Mouse (Mus musculus) regulatory T cell (primary cell): ENCODE measurements at regions not wholly inside any gene's neighbourhood (a gene's known extent, or its start where the extent isn't known, plus 50 kb on each side); places are given as distances from the start of the nearest gene placed in this dataset.

Experiments used
- in situ Hi-C: fragments of 300-600 bp; cut with MboI, MseI; formaldehyde crosslinking; loops from one replicate; pipeline ENCODE4 v1.15.1; 2025; ENCODE audit warnings: high pct_unique_total_duplicates

DNA sequence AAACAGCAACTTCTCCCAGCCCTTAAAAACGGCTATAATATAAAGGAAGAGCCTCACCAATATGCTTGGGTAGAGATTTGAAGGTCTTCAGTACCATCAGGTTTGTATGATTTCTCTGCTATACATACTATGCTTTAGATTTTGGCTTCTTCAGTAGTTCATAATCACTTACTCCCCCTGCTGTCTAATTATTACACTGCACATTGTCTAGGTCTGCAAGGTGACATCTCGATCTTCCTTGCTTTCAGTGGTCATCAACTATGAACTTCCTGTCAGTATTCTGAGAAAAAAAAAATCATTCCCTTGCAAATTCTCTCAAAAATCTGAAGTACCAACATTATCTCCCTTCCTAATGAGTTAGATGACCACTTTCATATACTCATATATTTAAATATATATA is 225.4 kb upstream of the Galnt5 start:
- in situ Hi-C loops: no loop called here

DNA sequence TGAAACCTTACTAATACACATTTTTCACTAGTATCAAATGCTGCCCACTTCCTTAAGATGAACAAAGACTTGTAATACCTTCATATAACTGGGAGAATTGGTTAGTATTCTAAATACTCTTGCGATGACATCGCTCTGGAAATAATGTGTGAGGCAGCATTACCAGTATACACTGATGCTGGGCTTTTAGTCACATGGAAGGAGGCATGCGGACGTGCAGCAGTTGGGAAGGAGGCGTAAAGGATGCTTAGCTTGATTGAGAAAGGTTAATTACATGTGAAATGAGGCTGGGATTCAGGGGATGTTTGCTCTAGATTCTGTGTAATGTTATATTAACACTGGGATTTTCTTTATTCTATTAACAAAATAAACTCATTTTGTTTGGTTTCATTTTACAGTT is 221.5 kb upstream of the Galnt5 start:
- in situ Hi-C loops: no loop called here

DNA sequence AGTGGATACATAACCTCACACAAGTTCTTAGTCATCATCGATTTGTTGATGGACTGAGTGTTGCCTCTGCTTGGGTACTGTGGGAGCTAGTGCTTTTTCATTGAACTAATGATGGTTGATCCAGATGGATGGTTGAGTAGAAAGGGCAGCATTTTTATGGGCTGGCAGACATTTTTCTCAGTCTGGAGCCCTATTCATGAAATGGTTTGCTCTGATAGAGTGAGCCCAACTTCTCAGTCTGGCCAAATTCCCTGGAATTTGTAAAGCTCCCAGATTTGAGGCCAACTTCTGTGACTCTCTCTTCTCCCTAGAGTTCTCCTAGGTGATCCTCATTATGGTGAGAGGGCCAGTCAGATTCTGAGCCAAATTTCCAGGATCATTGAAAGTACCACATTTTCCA is 216.8 kb upstream of the Galnt5 start:
- in situ Hi-C loops: no loop called here

DNA sequence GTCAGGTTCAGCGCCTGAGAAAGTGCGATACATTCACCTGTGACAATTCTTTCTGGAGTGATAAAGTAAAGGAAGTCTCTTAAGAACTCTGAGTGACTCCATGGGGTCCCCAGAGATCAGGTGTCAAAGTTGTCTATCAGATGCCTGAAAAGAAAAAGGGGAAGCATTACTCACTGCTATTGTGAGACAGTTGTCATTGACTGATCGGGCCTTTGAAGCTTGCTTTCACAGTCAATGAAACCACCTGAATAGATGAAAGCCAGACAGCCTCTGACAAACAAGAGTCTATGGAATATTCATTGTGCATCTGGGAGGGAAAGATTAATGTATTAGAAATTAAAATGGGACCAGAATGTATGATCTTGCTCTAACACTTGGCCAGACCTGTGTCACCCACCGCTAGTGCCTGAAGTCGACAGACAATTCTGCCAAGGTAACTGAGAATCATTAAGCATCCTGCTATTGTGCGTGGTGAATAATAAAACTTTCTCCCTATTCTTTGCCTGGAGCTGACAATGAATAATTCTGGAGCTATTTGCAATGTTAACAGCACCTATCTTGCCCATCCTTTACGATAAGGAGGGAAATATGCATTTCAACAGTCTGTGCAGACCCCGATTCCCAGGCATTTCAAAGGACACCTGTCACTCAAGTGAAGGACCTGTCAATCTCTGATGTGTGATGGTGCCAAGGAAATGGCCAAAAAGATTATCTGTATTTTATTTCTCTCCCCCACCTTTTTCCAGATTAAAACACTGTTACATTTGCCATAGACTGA is 204.0 kb upstream of the Galnt5 start:
- in situ Hi-C loops: no loop called here

DNA sequence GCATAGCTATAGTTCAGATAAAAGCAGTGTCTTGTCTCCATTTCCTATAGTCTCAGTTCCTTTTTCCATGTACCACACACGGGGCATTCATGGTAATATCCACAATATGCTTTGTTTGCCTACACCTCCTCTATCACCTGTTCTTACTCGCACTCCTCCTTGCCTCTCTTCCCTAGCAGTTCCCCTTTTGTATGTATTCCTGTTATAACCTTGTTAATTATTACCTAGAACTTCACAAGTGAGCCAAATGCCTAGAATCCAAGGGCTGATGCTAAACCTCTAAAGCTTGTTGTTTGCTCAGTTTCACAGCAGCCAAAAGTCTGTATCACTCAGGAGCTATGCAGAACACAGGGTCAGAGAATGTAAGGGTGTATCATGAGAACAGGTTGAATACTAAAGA is 198.4 kb upstream of the Galnt5 start:
- in situ Hi-C loops: no loop called here

- in situ Hi-C loops: no loop called here
Observed at GRCm38 (mm10) chr2:57807911-57808310, 189.8 kb upstream of the Galnt5 start.

DNA sequence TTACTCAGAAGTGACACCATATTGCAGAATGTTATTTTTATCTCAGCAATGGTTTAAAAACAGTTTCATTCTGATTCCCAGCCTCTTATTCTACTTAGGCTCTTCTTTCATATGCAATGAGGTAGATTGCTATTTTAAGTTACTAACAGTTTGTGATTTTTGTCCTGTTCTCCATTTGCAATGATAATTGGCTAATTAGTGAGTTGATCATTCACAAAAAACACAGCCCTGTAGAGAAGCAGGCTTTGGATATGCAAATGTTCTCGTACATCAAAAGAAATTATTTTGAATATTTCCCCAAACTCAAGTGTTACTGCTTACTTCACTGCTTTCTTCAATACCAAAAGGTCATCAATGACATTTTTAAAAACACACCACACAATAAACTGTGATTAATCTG is 184.7 kb upstream of the Galnt5 start:
- in situ Hi-C loops: no loop called here

GRCm38 (mm10) chr2:57820343-57820742 is 177.3 kb upstream of the Galnt5 start:
- in situ Hi-C loops: no loop called here

DNA sequence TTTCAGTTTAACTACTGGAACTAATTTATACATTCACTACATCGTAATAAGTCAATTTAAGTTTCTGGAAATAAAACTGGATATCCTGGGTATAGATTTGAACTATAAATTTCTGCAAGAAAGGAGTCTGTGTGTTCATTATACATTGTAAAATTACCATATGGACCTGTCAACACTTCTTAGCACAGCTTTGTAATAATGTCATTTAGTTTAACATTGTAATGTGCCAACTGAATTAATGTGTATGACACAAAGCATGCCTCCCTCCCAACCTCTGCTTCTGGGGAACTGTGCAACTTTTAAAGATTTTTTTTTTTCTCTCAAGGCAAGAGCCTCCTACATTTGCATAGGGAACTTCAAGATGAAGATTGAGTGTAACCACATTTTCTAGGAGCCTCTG is 176.8 kb upstream of the Galnt5 start:
- in situ Hi-C loops: no loop called here

DNA sequence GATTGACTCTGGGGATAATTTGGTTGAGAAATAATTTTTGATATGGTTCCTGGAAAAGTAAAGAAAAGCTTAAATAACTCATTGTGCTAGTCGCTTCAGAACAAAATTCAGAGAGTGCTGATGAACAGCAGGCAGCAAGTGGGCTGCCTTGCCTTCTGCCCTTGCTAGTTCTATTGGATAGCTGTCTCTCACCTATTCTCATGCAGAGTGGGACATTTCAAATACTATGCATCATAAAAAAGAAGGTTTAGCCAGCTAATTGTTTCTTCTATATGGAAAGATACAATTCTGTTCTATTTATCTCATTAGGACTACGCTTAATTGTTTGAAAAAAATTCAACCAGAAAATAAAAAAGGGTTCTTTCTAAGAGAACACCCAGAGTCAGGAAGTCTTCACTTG is 169.4 kb upstream of the Galnt5 start:
- in situ Hi-C loops: loop anchor here (25.0 kb wide), 1 partner anchor 1716 kb away; no protein-coding TSS in a partner anchor

- in situ Hi-C loops: loop anchor here (25.0 kb wide), 1 partner anchor 1720 kb away; no protein-coding TSS in a partner anchor
Observed at GRCm38 (mm10) chr2:57832565-57833355, 164.9 kb upstream of the Galnt5 start.

GRCm38 (mm10) chr2:57845135-57845534 is 152.5 kb upstream of the Galnt5 start:
- in situ Hi-C loops: loop anchor here (25.0 kb wide), 1 partner anchor 1733 kb away; no protein-coding TSS in a partner anchor

DNA sequence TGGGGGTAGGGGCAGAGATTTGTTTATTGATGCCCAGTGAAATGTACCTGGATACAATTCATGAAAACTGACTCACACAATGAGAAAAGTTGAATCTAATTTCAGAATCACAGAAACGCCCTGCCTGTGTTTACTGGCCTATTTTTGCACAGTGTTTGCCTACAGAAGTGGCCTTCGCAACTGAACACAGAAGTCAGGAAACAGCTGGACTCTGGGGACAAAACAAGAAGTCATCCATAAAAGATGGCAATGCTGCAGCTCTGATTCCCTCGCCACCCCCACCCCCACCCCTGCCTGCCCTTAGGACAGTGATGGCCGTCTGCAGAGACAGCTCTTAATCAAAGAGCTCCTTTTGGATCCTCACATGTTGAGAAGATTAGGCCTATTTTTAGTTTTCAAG is 150.0 kb upstream of the Galnt5 start:
- in situ Hi-C loops: loop anchor here (25.0 kb wide), 1 partner anchor 1735 kb away; no protein-coding TSS in a partner anchor

DNA sequence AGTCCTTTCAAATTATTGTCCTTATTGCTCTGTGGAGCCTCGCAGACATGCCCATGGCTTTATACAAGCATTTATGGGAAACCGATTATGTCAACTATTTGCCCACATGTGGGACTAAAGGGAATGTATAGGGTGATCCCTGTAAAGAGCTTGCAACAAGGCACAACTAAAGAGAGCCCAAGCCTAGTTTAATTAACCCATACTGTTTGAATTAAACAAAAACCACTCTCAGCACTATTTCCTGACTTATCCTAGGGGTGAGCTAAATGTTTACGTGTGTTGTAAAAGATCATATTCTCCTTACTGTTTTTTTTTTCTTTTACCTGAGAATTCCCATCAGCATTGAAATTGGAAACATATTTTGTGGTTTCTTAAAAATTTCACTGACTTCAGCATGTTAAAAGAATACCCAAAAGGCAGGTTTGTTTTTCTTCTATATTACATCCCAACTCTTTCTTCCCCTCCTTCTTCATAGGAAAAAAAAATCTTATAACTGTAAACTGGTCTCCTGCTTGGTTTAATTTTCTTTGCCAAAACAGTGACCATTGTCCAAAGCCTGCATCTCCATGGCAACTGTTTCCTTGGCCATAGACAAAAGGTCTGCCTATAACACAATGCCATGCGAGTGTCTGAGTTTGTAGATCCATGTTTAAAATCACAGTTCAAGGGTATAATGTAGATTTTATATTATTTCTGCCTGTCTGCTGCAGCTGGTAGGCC is 148.2 kb upstream of the Galnt5 start:
- in situ Hi-C loops: loop anchor here (25.0 kb wide), 1 partner anchor 1737 kb away; no protein-coding TSS in a partner anchor

GRCm38 (mm10) chr2:57850058-57850400 is 147.7 kb upstream of the Galnt5 start:
- in situ Hi-C loops: no loop called here

GRCm38 (mm10) chr2:57856524-57857107 is 141.1 kb upstream of the Galnt5 start:
- in situ Hi-C loops: no loop called here

DNA sequence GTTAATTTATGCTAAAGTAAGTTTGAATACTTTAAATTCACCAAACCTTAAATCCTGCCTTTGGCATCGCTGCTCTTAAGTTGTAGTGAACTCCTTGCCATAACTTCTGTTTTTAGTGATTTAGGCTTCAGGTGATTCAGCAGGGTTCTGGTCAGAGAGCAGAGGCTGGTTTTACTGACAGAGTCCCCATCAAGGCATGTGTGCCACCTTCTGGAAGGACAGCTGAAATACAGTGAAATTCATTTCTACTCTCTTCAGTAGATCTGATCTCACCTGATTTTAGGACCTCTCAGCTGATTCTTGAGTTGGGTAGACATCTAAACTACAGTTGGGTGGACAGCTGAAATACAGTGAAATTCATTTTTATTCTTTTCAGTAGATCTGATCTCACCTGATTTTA is 132.4 kb upstream of the Galnt5 start:
- in situ Hi-C loops: no loop called here

DNA sequence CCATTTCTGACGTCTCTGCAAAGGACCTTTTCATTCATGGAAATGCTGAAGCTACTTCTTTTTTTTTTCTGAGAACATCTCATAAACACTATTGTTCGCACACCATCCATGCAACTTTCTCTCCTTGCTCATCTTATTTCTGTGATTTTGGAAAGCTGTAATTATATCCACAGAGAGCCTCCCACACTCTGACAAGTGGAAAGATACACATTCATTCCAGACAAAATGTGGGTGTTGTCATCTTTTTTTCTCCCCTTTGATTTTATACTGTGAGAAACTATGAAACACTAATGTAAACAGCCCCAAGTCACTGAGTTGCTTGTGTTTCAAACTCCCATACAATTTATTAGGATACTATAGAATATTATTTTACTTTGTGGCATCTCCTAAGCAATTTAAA is 129.6 kb upstream of the Galnt5 start:
- in situ Hi-C loops: no loop called here

- in situ Hi-C loops: loop anchor here (25.0 kb wide), 1 partner anchor 1788 kb away; no protein-coding TSS in a partner anchor
Observed at GRCm38 (mm10) chr2:57900168-57900567, 97.5 kb upstream of the Galnt5 start.

GRCm38 (mm10) chr2:57900580-57901247 is 97.0 kb upstream of the Galnt5 start:
- in situ Hi-C loops: loop anchor here (25.0 kb wide), 1 partner anchor 1788 kb away; no protein-coding TSS in a partner anchor

DNA sequence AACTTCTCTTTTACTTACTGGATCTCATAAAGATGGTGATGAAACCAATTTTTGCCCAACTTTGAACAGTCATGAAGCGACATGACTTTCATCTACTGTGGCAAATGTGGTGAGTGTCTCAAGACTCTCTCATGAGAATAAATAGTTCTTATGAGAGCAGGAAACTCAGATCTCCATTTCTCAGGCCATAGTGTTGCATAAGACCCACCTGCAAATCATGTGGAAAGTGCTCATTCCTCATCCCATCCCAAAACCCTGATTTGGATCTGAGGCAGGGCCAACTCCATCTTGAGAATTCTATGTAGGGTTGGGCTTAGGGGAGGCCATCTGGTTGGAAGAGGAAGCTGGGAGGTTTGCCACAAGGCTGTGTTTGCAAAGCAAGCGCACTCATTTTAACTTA is 92.5 kb upstream of the Galnt5 start:
- in situ Hi-C loops: loop anchor here (25.0 kb wide), 1 partner anchor 1793 kb away; no protein-coding TSS in a partner anchor
